Mouse (Mus musculus): ENCODE data around the gene Mlf2. TPM values are rescaled to one million over a fixed set of nuclear protein-coding genes. Genes with fewer than 3 reads are reported as not detected.
"Not testable (repeated sequence)": the region's sequence is repeated elsewhere in the genome, so short reads cannot be mapped to it uniquely, and the experiment has no call there.

The Mlf2 gene
- polyA plus RNA-seq (2012; ENCODE audit: insufficient read depth, low replicate concordance) = 183 and 362 TPM in 2 replicates

GRCm38 (mm10) chr6:124930754-124931524 lies at the start of gene Mlf2:
Mlf2 (plus strand) TSS chr6:124931386.
- H3K27me3 ChIP-seq (replicated peaks) = peaks cover 2% of the 10 kb centered on the region
- peak within 1 kb of the TSS; percentile 97 for H3K4me3 ChIP-seq (replicated peaks)
- no peaks in the 10 kb centered on the region for H3K9me3 ChIP-seq
- TF ChIP-seq FLI1 (IDR thresholded peaks at IDR 0.05; ENCODE audit: low read length) (peak; percentile 54; the same call in 1 of the 2 replicates), GATA1 (IDR thresholded peaks at IDR 0.05; ENCODE audit: borderline replicate concordance, low read length) (no peak)
- H3K36me3 ChIP-seq (replicated peaks; ENCODE audit: low read length) = peaks cover 33% of the 10 kb centered on the region
- H3K4me1 ChIP-seq = peaks cover 39% of the 10 kb centered on the region

GRCm38 (mm10) chr6:124881821-124882220 lies 49.4 kb upstream of the Mlf2 start:
- TF ChIP-seq FLI1 (IDR thresholded peaks at IDR 0.05; ENCODE audit: low read length) (no peak), GATA1 (IDR thresholded peaks at IDR 0.05; ENCODE audit: borderline replicate concordance, low read length) (no peak)
- Histone ChIP-seq H3K4me3 (replicated peaks) (peak overlapping the region; percentile 38), H3K27me3 (replicated peaks) (peaks cover 52% of the 10 kb centered on the region), H3K9me3 (no peaks in the 10 kb centered on the region), H3K36me3 (replicated peaks; ENCODE audit: low read length) (no peaks in the 10 kb centered on the region), H3K4me1 (peaks cover 21% of the 10 kb centered on the region)

GRCm38 (mm10) chr6:124883351-124883750 lies 47.8 kb upstream of the Mlf2 start:
- Histone ChIP-seq H3K36me3 (replicated peaks; ENCODE audit: low read length) (no peaks in the 10 kb centered on the region), H3K9me3 (no peaks in the 10 kb centered on the region), H3K4me1 (peaks cover 21% of the 10 kb centered on the region), H3K4me3 (replicated peaks) (no peak overlapping the region), H3K27me3 (replicated peaks) (peaks cover 57% of the 10 kb centered on the region)
- TF ChIP-seq FLI1 (IDR thresholded peaks at IDR 0.05; ENCODE audit: low read length) = no peak
- no peak for TF ChIP-seq GATA1 (IDR thresholded peaks at IDR 0.05; ENCODE audit: borderline replicate concordance, low read length)

GRCm38 (mm10) chr6:124884714-124885500 lies 46.3 kb upstream of the Mlf2 start:
- H3K9me3 ChIP-seq = peaks cover 8% of the 10 kb centered on the region
- TF ChIP-seq GATA1 (IDR thresholded peaks at IDR 0.05; ENCODE audit: borderline replicate concordance, low read length) = no peak
- no peak for TF ChIP-seq FLI1 (IDR thresholded peaks at IDR 0.05; ENCODE audit: low read length)
- no peaks in the 10 kb centered on the region for H3K36me3 ChIP-seq (replicated peaks; ENCODE audit: low read length)
- peaks cover 21% of the 10 kb centered on the region for H3K4me1 ChIP-seq
- H3K4me3 ChIP-seq (replicated peaks) = no peak overlapping the region
- peaks cover 56% of the 10 kb centered on the region for H3K27me3 ChIP-seq (replicated peaks)

- Histone ChIP-seq H3K9me3 (peaks cover 8% of the 10 kb centered on the region), H3K36me3 (replicated peaks; ENCODE audit: low read length) (no peaks in the 10 kb centered on the region), H3K27me3 (replicated peaks) (peaks cover 54% of the 10 kb centered on the region), H3K4me3 (replicated peaks) (no peak overlapping the region), H3K4me1 (peaks cover 21% of the 10 kb centered on the region)
- TF ChIP-seq GATA1 (IDR thresholded peaks at IDR 0.05; ENCODE audit: borderline replicate concordance, low read length) (no peak), FLI1 (IDR thresholded peaks at IDR 0.05; ENCODE audit: low read length) (no peak)
Observed at GRCm38 (mm10) chr6:124885956-124886381, 45.2 kb upstream of the Mlf2 start.

- no peaks in the 10 kb centered on the region for H3K36me3 ChIP-seq (replicated peaks; ENCODE audit: low read length)
- H3K27me3 ChIP-seq (replicated peaks) = peaks cover 52% of the 10 kb centered on the region
- no peak within 1 kb of the TSS for H3K4me3 ChIP-seq (replicated peaks)
- H3K9me3 ChIP-seq = peaks cover 8% of the 10 kb centered on the region
- H3K4me1 ChIP-seq = peaks cover 17% of the 10 kb centered on the region
- TF ChIP-seq GATA1 (IDR thresholded peaks at IDR 0.05; ENCODE audit: borderline replicate concordance, low read length) (no peak), FLI1 (IDR thresholded peaks at IDR 0.05; ENCODE audit: low read length) (no peak)
Observed at GRCm38 (mm10) chr6:124887986-124888385, 43.2 kb upstream of the Mlf2 start, which contains the start of gene Cd4. Cd4 (minus strand) TSS chr6:124888221.

GRCm38 (mm10) chr6:124888555-124889125 lies 42.5 kb upstream of the Mlf2 start:
- H3K27me3 ChIP-seq (replicated peaks) = peaks cover 49% of the 10 kb centered on the region
- H3K4me1 ChIP-seq = peaks cover 18% of the 10 kb centered on the region
- TF ChIP-seq FLI1 (IDR thresholded peaks at IDR 0.05; ENCODE audit: low read length) (no peak), GATA1 (IDR thresholded peaks at IDR 0.05; ENCODE audit: borderline replicate concordance, low read length) (no peak)
- H3K4me3 ChIP-seq (replicated peaks) = no peak overlapping the region
- H3K36me3 ChIP-seq (replicated peaks; ENCODE audit: low read length) = no peaks in the 10 kb centered on the region
- H3K9me3 ChIP-seq = peaks cover 8% of the 10 kb centered on the region

GRCm38 (mm10) chr6:124890997-124891396 lies 40.2 kb upstream of the Mlf2 start:
- peaks cover 8% of the 10 kb centered on the region for H3K9me3 ChIP-seq
- TF ChIP-seq FLI1 (IDR thresholded peaks at IDR 0.05; ENCODE audit: low read length) (no peak), GATA1 (IDR thresholded peaks at IDR 0.05; ENCODE audit: borderline replicate concordance, low read length) (no peak)
- peaks cover 33% of the 10 kb centered on the region for H3K27me3 ChIP-seq (replicated peaks)
- H3K4me1 ChIP-seq = peaks cover 8% of the 10 kb centered on the region
- H3K4me3 ChIP-seq (replicated peaks) = no peak overlapping the region
- no peaks in the 10 kb centered on the region for H3K36me3 ChIP-seq (replicated peaks; ENCODE audit: low read length)

- not testable (repeated sequence) for H3K36me3 ChIP-seq (replicated peaks; ENCODE audit: low read length); H3K9me3 ChIP-seq; H3K4me3 ChIP-seq (replicated peaks)
- Histone ChIP-seq H3K27me3 (replicated peaks) (peaks cover 16% of the 10 kb centered on the region), H3K4me1 (peaks cover 11% of the 10 kb centered on the region; the same call in 1 of the 2 replicates)
Observed at GRCm38 (mm10) chr6:124894113-124894512, 37.1 kb upstream of the Mlf2 start.
